Mouse (Mus musculus) embryonic facial prominence, embryonic 11.5 days (tissue): ENCODE results near the gene Rfx2. TPM values are rescaled to one million over a fixed set of nuclear protein-coding genes. Genes with fewer than 3 reads are reported as not detected.
A peak's percentile ranks its signal among the peaks of the same experiment; 100 is the strongest.

Source experiments
- ATAC-seq: fragments of 200-750 bp; cut with Nextera tagmentation; replicated peaks from 2 replicates; pipeline ENCODE4 v1.8.0; 2017; ENCODE audit warnings: low read depth; ENCODE audit not compliant: insufficient number of reproducible peaks, low FRiP score, low TSS enrichment
- DNase-seq: peaks from one replicate; pipeline ENCODE4 v3.0.0-alpha.2; 2015; ENCODE audit warnings: low spot score
- H3K27ac ChIP-seq: fragments of 300-500 bp; sonication (generic); replicated peaks from 2 replicates; pipeline ENCODE4 v1.5.1; 2014; ENCODE audit warnings: mild to moderate bottlenecking, low read depth, low read length, control low read depth
- H3K27me3 ChIP-seq: fragments of 300-500 bp; sonication (generic); 2 replicates; pipeline ENCODE4 v1.6.1; 2014; ENCODE audit warnings: mild to moderate bottlenecking, low read length, moderate library complexity, mixed read lengths; ENCODE audit not compliant: control insufficient read depth, insufficient read depth
- H3K36me3 ChIP-seq: fragments of 300-500 bp; sonication (generic); replicated peaks from 2 replicates; pipeline ENCODE4 v1.6.1; 2014; ENCODE audit warnings: low read depth, mild to moderate bottlenecking, low read length, moderate library complexity, mixed read lengths; ENCODE audit not compliant: control insufficient read depth, insufficient read depth
- H3K4me1 ChIP-seq: fragments of 300-500 bp; sonication (generic); 2 replicates; pipeline ENCODE4 v1.6.1; 2014; ENCODE audit warnings: low read length, mixed read lengths; ENCODE audit not compliant: control insufficient read depth, insufficient read depth
- H3K4me2 ChIP-seq: fragments of 300-500 bp; sonication (generic); 2 replicates; pipeline ENCODE4 v1.6.1; 2014; ENCODE audit warnings: low read depth, mild to moderate bottlenecking, control low read depth, low read length, moderate library complexity
- H3K4me3 ChIP-seq: fragments of 300-500 bp; sonication (generic); 2 replicates; pipeline ENCODE4 v1.5.1; 2014; ENCODE audit warnings: low read depth, low read length, control low read depth
- H3K9ac ChIP-seq: fragments of 300-500 bp; sonication (generic); replicated peaks from 2 replicates; pipeline ENCODE4 v1.6.1; 2014; ENCODE audit warnings: mild to moderate bottlenecking, control low read depth, low read length
- H3K9me3 ChIP-seq: fragments of 300-500 bp; sonication (generic); replicated peaks from 2 replicates; pipeline ENCODE4 v1.6.1; 2016; ENCODE audit warnings: mild to moderate bottlenecking, low read length, inconsistent platforms, mixed read lengths; ENCODE audit not compliant: control insufficient read depth
- WGBS: fragments of 180-500 bp; shearing (Covaris S2); extraction: QIAGEN DNeasy Blood & Tissue Kit; methylation state at CpG from one replicate; pipeline ENCODE4 v1.1.7; 2014; 5-methylcytosine and 5-hydroxymethylcytosine counted together
- polyA plus RNA-seq: library from polyadenylated mRNA; unstranded; fragments of >200 nt; fragmentation: Nextera tagmentation; extraction: Ambion mirVana; gene quantifications from 2 replicates; pipeline ENCODE4 v1.2.1, GENCODE M21; 2014

Gene Rfx2
- polyA plus RNA-seq, 1 experiment from 2014 or later = 2.4 TPM

- H3K4me1 ChIP-seq = no peaks in the 10 kb centered on the region
- 23% methylated on average over 11 of the region's 11 CpGs for WGBS
Observed at GRCm38 (mm10) chr17:56818067-56818636, 12.7 kb downstream of the Rfx2 start.

DNA sequence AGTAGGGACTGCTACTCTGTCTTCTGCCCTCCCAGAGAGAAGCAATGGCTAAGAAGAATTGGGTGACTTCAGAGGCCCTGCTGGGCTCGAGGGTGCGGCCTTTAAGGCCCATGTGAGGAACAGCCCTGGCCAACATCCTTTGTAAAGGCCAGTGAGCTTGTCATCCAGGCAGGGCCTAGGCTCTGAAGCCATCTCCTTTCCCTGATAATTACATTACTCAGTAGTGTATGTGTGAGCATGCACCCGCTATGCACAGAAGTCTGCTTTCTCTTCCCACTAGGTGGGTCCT is 15.8 kb downstream of the Rfx2 start:
- H3K4me3 ChIP-seq = no peak overlapping the region
- no peak for ATAC-seq
- WGBS = 88% methylated on average over 3 of the region's 3 CpGs
- no peak overlapping the region for H3K27ac ChIP-seq
- H3K9ac ChIP-seq = no peak overlapping the region
- no peaks in the 10 kb centered on the region; the same call in 1 of the 2 replicates for H3K4me1 ChIP-seq
- H3K27me3 ChIP-seq = no peaks in the 10 kb centered on the region
- no peak overlapping the region for H3K4me2 ChIP-seq
- no peaks in the 10 kb centered on the region for H3K36me3 ChIP-seq
- no peaks in the 10 kb centered on the region for H3K9me3 ChIP-seq
- no peak for DNase-seq

More at GRCm38 (mm10) chr17:56818067-56818636, 12.7 kb downstream of the Rfx2 start:
- Histone ChIP-seq H3K4me3 (no peak overlapping the region), H3K9ac (no peak overlapping the region), H3K27ac (no peak overlapping the region), H3K27me3 (no peaks in the 10 kb centered on the region), H3K4me2 (no peak overlapping the region), H3K9me3 (no peaks in the 10 kb centered on the region), H3K36me3 (no peaks in the 10 kb centered on the region)
- DNase-seq (no peak), ATAC-seq (no peak)

DNA sequence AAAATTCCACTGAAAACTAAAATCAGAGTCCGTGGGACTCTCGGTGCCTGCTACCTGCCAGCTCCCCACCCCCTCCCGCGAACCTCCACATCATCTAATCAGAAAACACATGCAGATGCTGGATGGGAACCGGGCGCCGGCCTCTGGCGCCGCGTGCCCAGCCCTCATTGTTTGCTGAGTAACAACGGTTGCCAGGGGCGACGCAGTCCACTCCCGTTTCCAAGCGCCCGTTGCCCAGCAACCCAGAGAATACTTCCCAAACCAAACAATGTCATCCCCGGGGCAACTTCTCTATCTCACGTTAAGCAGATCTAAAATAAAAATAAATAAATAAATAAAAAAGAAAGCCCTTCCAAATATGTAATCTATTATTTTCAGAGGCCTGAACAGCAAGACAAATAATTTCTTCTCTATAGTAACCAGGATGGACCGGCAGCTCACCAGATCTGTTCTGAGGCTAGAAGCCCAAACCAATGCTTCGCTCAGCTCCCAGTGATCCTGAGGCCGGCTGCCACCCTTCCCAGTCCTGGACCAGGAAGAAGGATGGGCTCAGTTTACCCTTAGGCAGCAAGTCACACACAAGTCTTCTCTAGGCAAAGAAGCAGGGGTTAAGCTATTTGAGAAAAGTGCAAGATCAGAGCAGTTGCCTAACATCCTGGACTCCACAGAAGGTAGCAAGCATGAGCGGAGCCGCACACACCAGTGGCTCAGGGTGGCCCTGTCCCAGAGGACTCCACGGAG is 16.3 kb downstream of the Rfx2 start:
- Histone ChIP-seq H3K4me1 (no peaks in the 10 kb centered on the region; the same call in 1 of the 2 replicates), H3K4me3 (no peak overlapping the region), H3K27ac (no peak overlapping the region), H3K27me3 (no peaks in the 10 kb centered on the region), H3K9ac (no peak overlapping the region), H3K4me2 (no peak overlapping the region), H3K36me3 (no peaks in the 10 kb centered on the region), H3K9me3 (no peaks in the 10 kb centered on the region)
- DNase-seq (peak; percentile 95), ATAC-seq (peak; percentile 56)
- WGBS = 14% methylated on average over 24 of the region's 24 CpGs

DNA sequence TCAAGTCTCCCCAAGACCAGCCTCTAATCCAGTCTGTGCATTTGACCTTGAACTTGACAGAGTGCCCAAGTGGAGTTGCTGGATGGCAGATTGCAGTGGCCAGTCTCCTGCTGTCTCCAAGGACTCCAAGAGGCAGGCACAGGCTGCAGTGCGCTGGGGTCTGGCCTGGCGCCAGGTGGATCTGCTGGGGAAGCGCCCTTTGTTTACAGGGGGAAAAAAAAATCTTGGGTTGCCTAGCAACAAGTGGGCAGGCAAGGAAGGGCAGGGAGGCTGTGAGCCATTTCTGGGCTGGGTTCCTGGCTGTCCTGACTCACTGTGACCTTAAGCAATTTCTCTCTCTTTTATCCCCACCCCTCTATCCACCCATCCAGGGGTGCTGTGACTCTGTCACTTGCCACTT is 20.6 kb downstream of the Rfx2 start:
- H3K4me1 ChIP-seq = no peaks in the 10 kb centered on the region; the same call in 1 of the 2 replicates
- no peaks in the 10 kb centered on the region for H3K27me3 ChIP-seq
- no peak overlapping the region for H3K27ac ChIP-seq
- no peak overlapping the region for H3K4me2 ChIP-seq
- no peak overlapping the region for H3K4me3 ChIP-seq
- H3K36me3 ChIP-seq = no peaks in the 10 kb centered on the region
- 11% methylated on average over 3 of the region's 3 CpGs for WGBS
- peak; percentile 59 for DNase-seq
- no peak overlapping the region for H3K9ac ChIP-seq
- 0 out of 2 replicates have a peak, but pooled peaks have one; percentile 51 for ATAC-seq
- no peaks in the 10 kb centered on the region for H3K9me3 ChIP-seq

GRCm38 (mm10) chr17:56808518-56808917 is 22.3 kb downstream of the Rfx2 start:
- ATAC-seq (peak; percentile 72), DNase-seq (peak; percentile 85)
- Histone ChIP-seq H3K4me2 (no peak overlapping the region), H3K27ac (no peak overlapping the region), H3K9me3 (no peaks in the 10 kb centered on the region), H3K27me3 (no peaks in the 10 kb centered on the region), H3K4me1 (no peaks in the 10 kb centered on the region; the same call in 1 of the 2 replicates), H3K9ac (no peak overlapping the region), H3K4me3 (no peak overlapping the region), H3K36me3 (no peaks in the 10 kb centered on the region)
- WGBS = 11% methylated on average over 9 of the region's 9 CpGs

GRCm38 (mm10) chr17:56805784-56806183 is 25.0 kb downstream of the Rfx2 start:
- Histone ChIP-seq H3K9me3 (no peaks in the 10 kb centered on the region), H3K27me3 (no peaks in the 10 kb centered on the region), H3K4me3 (no peak overlapping the region), H3K27ac (no peak overlapping the region), H3K36me3 (no peaks in the 10 kb centered on the region), H3K9ac (no peak overlapping the region), H3K4me1 (no peaks in the 10 kb centered on the region; the same call in 1 of the 2 replicates), H3K4me2 (no peak overlapping the region)
- ATAC-seq = no peak
- WGBS = 76% methylated on average over 1 of the region's 1 CpGs
- no peak for DNase-seq

- 80% methylated on average over 5 of the region's 5 CpGs for WGBS
- Histone ChIP-seq H3K36me3 (no peaks in the 10 kb centered on the region), H3K27ac (no peak overlapping the region), H3K4me2 (no peak overlapping the region), H3K4me1 (no peaks in the 10 kb centered on the region; the same call in 1 of the 2 replicates), H3K27me3 (no peaks in the 10 kb centered on the region), H3K4me3 (no peak overlapping the region), H3K9ac (no peak overlapping the region), H3K9me3 (no peaks in the 10 kb centered on the region)
- ATAC-seq = no peak
- no peak for DNase-seq
Observed at GRCm38 (mm10) chr17:56804952-56805351, 25.9 kb downstream of the Rfx2 start.

- Histone ChIP-seq H3K4me2 (no peak overlapping the region), H3K9me3 (no peaks in the 10 kb centered on the region), H3K9ac (no peak overlapping the region), H3K27me3 (no peaks in the 10 kb centered on the region), H3K4me1 (no peaks in the 10 kb centered on the region), H3K27ac (no peak overlapping the region), H3K36me3 (no peaks in the 10 kb centered on the region), H3K4me3 (no peak overlapping the region)
- DNase-seq (no peak), ATAC-seq (no peak)
- WGBS = 75% methylated on average over 8 of the region's 8 CpGs
Observed at GRCm38 (mm10) chr17:56802065-56802464, 28.7 kb downstream of the Rfx2 start.
